Mouse (Mus musculus) limb, embryonic 14.5 days (tissue): ENCODE data around the gene Tmem86a. TPM values are rescaled to one million over a fixed set of nuclear protein-coding genes. Genes with fewer than 3 reads are reported as not detected.

Source experiments
- ATAC-seq: fragments of 200-750 bp; cut with Nextera tagmentation; 2 replicates; pipeline ENCODE4 v1.8.0; 2017; ENCODE audit warnings: low read depth, moderate number of reproducible peaks, moderate TSS enrichment; ENCODE audit not compliant: low FRiP score
- DNase-seq: peaks from one replicate; pipeline ENCODE4 v3.0.0-alpha.2; 2015; ENCODE audit warnings: low spot score
- H3K27ac ChIP-seq: fragments of 300-500 bp; sonication (generic); replicated peaks from 2 replicates; pipeline ENCODE4 v1.5.1; 2014; ENCODE audit warnings: low read depth, mild to moderate bottlenecking, low read length, moderate library complexity, mixed read lengths
- H3K27me3 ChIP-seq: fragments of 300-500 bp; sonication (generic); 2 replicates; pipeline ENCODE4 v1.6.1; 2014; ENCODE audit warnings: low read length, mixed read lengths; ENCODE audit not compliant: control insufficient read depth, insufficient read depth
- H3K36me3 ChIP-seq: fragments of 300-500 bp; sonication (generic); 2 replicates; pipeline ENCODE4 v1.6.1; 2014; ENCODE audit warnings: mild to moderate bottlenecking, low read length, moderate library complexity, mixed read lengths; ENCODE audit not compliant: control insufficient read depth, insufficient read depth
- H3K4me1 ChIP-seq: fragments of 300-500 bp; sonication (generic); 2 replicates; pipeline ENCODE4 v1.6.1; 2014; ENCODE audit warnings: antibody characterized with exemption, low read length, mixed read lengths; ENCODE audit not compliant: control insufficient read depth, insufficient read depth
- H3K4me2 ChIP-seq: fragments of 300-500 bp; sonication (generic); replicated peaks from 2 replicates; pipeline ENCODE4 v1.6.1; 2014; ENCODE audit warnings: low read depth, mild to moderate bottlenecking, low read length, moderate library complexity; ENCODE audit not compliant: severe bottlenecking
- H3K4me3 ChIP-seq: fragments of 300-500 bp; sonication (generic); replicated peaks from 2 replicates; pipeline ENCODE4 v1.5.1; 2014; ENCODE audit warnings: low read length
- H3K9ac ChIP-seq: fragments of 300-500 bp; sonication (generic); 2 replicates; pipeline ENCODE4 v1.6.1; 2014; ENCODE audit warnings: mild to moderate bottlenecking, low read depth, low read length, moderate library complexity; ENCODE audit not compliant: severe bottlenecking
- H3K9me3 ChIP-seq: fragments of 300-500 bp; sonication (generic); 2 replicates; pipeline ENCODE4 v1.6.1; 2016; ENCODE audit warnings: low read length; ENCODE audit not compliant: control insufficient read depth
- POLR2A ChIP-seq: fragments of 200-500 bp; IDR thresholded peaks from 2 replicates; pipeline ENCODE4 v1.8.0; 2012; ENCODE audit warnings: inconsistent platforms, mild to moderate bottlenecking, moderate library complexity, borderline replicate concordance; ENCODE audit not compliant: insufficient read depth, insufficient read length; ENCODE audit errors: extremely low read depth
- WGBS: fragments of 180-500 bp; shearing (Covaris S2); extraction: QIAGEN DNeasy Blood & Tissue Kit; methylation state at CpG from one replicate; pipeline ENCODE4 v1.1.7; 2014; 5-methylcytosine and 5-hydroxymethylcytosine counted together
- polyA plus RNA-seq, 2 experiments: library from polyadenylated mRNA; depleted of rRNA in 1 of 2; stranded (reverse) in 1 of 2; unstranded in 1 of 2; fragments of >200 nt; fragmentation: Nextera tagmentation in 1 of 2; extraction: Ambion mirVana in 1 of 2; gene quantifications; 2 replicates each; pipeline versions ENCODE4 v1.2.1 to v1.2.3; 2012 to 2014

Gene Tmem86a
- polyA plus RNA-seq, 2 experiments: 20.6 to 21.0 TPM

GRCm38 (mm10) chr7:47014564-47015389, 35.6 kb upstream of the Tmem86a start:
- no peak overlapping the region for H3K4me3 ChIP-seq
- TF ChIP-seq POLR2A: no peak
- ATAC-seq: no peak
- no peaks in the 10 kb centered on the region for H3K9me3 ChIP-seq
- 59% methylated on average over 10 of the region's 11 CpGs for WGBS
- no peak overlapping the region for H3K9ac ChIP-seq
- peaks cover 8% of the 10 kb centered on the region for H3K4me1 ChIP-seq
- peak; percentile 42 for DNase-seq
- no peaks in the 10 kb centered on the region for H3K36me3 ChIP-seq
- H3K27ac ChIP-seq: peak overlapping the region; percentile 52; the same call in 1 of the 2 replicates
- no peaks in the 10 kb centered on the region for H3K27me3 ChIP-seq
- H3K4me2 ChIP-seq: no peak overlapping the region

- H3K36me3 ChIP-seq: no peaks in the 10 kb centered on the region
- H3K27ac ChIP-seq: peak overlapping the region; percentile 52; the same call in 1 of the 2 replicates
- H3K9me3 ChIP-seq: no peaks in the 10 kb centered on the region
- H3K4me2 ChIP-seq: peak overlapping the region; percentile 31
- no peaks in the 10 kb centered on the region for H3K27me3 ChIP-seq
- DNase-seq (peak; percentile 88), ATAC-seq (peak; percentile 94)
- no peak for TF ChIP-seq POLR2A
- peaks cover 8% of the 10 kb centered on the region for H3K4me1 ChIP-seq
- 9% methylated on average over 6 of the region's 6 CpGs for WGBS
- no peak overlapping the region for H3K9ac ChIP-seq
- 0 out of 2 replicates have a peak overlapping the region, but pooled peaks have one; percentile 2 for H3K4me3 ChIP-seq
Observed at GRCm38 (mm10) chr7:47015390-47016065, 34.9 kb upstream of the Tmem86a start.

GRCm38 (mm10) chr7:47016602-47017001, 33.8 kb upstream of the Tmem86a start:
- Histone ChIP-seq H3K4me2 (no peak overlapping the region), H3K9ac (no peak overlapping the region), H3K9me3 (no peaks in the 10 kb centered on the region), H3K36me3 (no peaks in the 10 kb centered on the region), H3K4me3 (no peak overlapping the region), H3K4me1 (peaks cover 11% of the 10 kb centered on the region), H3K27ac (no peak overlapping the region), H3K27me3 (no peaks in the 10 kb centered on the region)
- ATAC-seq (no peak), DNase-seq (no peak)
- TF ChIP-seq POLR2A: no peak
- 74% methylated on average over 3 of the region's 3 CpGs for WGBS

- DNase-seq: no peak
- WGBS: 39% methylated on average over 7 of the region's 7 CpGs
Observed at GRCm38 (mm10) chr7:47017146-47017545, 33.3 kb upstream of the Tmem86a start.

GRCm38 (mm10) chr7:47019641-47020040, 30.8 kb upstream of the Tmem86a start:
- Histone ChIP-seq H3K9ac (no peak overlapping the region), H3K27ac (no peak overlapping the region), H3K9me3 (no peaks in the 10 kb centered on the region), H3K27me3 (no peaks in the 10 kb centered on the region), H3K36me3 (no peaks in the 10 kb centered on the region), H3K4me1 (peaks cover 11% of the 10 kb centered on the region), H3K4me3 (no peak overlapping the region), H3K4me2 (no peak overlapping the region)
- no peak for DNase-seq
- ATAC-seq: no peak
- TF ChIP-seq POLR2A: no peak
- WGBS: 68% methylated on average over 5 of the region's 5 CpGs

More at GRCm38 (mm10) chr7:47017146-47017545, 33.3 kb upstream of the Tmem86a start:
- H3K9me3 ChIP-seq: no peaks in the 10 kb centered on the region
- H3K36me3 ChIP-seq: no peaks in the 10 kb centered on the region
- H3K9ac ChIP-seq: no peak overlapping the region
- no peaks in the 10 kb centered on the region for H3K27me3 ChIP-seq
- ATAC-seq: no peak
- no peak overlapping the region for H3K27ac ChIP-seq
- no peak overlapping the region for H3K4me2 ChIP-seq
- no peak overlapping the region for H3K4me3 ChIP-seq
- no peak for TF ChIP-seq POLR2A
- H3K4me1 ChIP-seq: peaks cover 11% of the 10 kb centered on the region
